Mouse (Mus musculus) R1 (cell line): ENCODE results near the gene Parp3.
"Not testable (repeated sequence)": the region's sequence is repeated elsewhere in the genome, so short reads cannot be mapped to it uniquely, and the experiment has no call there.

Experiments used
- DNase-seq: peaks from one replicate; pipeline ENCODE4 v3.0.0-alpha.2; 2018; ENCODE audit warnings: low read depth, low spot score

Gene Parp3

DNA sequence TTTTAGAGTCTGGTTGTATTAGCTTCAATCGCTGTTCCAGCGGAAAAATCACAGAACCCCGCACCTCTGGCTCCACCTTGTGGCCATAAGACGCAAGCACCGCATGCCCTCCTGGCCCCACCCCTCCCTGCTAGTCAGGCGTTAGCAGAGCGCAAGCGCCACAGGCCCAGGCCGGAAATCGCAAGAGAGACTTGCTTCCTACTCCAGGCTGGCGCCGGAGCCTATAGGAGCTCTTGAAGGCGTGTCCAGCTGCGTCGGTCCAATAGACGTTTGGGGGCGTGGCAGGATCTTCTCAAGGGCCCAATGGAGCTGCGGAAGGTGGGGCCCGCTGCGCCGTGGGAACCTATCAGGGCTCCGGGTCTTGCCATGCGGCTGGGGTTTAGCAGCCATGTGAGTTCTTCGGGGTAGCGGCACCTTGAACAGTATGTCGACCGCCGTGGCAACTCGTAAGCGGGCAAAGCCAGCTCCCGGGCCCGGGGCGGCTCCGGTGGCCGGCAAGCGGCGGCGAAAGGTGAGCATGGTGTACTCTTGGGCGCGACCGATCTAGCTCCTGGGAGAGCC, at the start of gene Parp3:
Gene Parp3 (minus strand): TSS at position 26 of the 561 bp plus-strand sequence.
- peak; percentile 100 for DNase-seq

DNA sequence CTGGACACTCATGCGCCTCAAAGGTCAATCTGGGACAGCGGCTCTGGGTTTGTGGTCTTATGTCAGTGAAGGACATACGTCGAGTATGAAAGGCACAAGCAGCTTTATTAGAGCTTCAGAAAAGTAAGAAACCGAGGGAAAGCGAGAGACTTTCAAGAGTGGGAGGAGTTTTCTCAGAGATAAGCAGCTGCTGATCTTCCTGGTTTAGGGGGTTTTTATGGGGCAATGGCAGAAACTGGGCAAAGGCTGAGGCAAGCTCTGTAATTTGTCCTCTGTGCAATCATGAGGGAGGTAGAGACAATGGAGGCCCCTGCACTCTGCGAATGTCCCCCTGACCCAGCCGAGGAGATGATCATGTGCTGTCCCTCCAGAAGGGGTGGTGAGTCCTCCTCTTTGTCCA, 43.2 kb upstream of the Parp3 start:
- DNase-seq, result no peak

DNA sequence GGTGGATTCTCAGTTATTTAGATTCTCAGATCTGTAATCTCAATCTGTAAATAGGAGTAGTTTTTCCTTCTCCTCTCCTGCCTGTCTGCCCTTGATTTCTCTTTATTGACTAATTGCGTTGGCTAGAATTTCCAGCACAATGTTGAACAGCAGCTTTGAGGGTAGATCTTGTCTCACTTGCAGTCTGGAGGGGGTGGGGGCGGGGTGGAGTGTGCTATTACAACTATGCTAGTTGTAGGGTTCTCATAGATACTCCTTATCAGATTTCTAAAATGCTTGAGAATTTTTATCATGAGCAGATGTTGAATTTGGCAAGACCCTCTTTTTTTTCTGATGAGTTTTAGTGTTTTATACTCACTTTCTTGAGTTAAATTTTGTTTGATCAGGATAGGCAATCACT, 42.7 kb upstream of the Parp3 start:
- DNase-seq, result no peak

DNA sequence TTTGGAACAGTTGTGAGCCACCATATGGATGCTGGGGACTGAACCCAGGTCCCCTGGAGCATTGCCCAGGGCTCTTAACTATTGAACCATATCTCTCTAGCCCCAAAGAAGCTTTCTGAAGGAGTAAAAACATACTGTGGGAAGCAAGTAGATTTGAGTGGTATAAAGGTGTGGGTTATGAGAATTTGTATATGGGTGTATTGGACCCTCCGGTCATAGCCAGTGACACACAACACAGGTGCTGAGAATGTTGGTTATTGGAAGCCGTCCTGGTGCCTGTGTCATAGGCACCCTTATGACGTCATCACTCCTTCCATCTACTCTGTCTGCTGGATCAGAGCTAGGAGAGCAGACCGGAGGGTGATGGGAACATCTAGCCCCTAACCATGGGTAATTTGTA, 37.5 kb upstream of the Parp3 start, which contains the start of gene Iqcf5:
Gene Iqcf5 (plus strand): TSS at position 301 of the 400 bp plus-strand sequence.
- no peak for DNase-seq

- DNase-seq, result no peak
Observed at GRCm38 (mm10) chr9:106513566-106513965, 36.8 kb upstream of the Parp3 start.

DNA sequence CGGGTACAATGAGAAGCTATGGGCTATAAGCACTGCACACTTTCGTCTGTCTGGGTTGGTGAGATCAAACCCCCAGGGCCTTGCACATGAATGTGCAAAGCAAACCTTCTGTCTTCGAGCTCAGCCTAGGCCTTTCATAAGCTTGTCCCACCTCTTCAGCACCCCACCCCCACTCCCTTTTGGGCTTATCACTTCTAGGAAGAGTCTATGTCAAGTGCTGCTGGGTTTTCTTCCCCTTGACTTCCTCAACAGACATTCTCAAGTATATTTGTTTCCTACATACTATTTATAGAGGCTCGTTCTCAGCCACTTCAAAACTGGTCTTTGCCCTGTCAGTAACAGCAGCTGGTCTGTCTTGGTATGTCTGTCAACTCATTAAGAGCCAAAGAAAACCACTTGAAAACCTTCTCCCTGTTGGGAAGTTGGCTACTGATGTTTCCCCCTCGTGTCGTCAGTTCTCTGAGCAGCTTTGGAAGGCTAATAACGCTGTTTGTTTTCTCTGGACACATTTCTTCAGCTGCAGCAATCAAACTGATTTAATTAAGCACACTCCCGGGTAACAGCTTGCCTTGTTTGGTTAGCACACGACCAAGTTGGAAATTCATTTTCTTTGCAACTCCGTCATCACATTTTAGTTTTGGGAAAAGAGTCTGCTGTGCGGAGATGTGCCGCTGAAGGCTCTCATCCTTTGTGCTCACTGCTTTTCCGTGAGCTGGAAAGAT, 36.1 kb upstream of the Parp3 start:
- no peak for DNase-seq

GRCm38 (mm10) chr9:106509356-106509755, 32.6 kb upstream of the Parp3 start:
- no peak for DNase-seq

DNA sequence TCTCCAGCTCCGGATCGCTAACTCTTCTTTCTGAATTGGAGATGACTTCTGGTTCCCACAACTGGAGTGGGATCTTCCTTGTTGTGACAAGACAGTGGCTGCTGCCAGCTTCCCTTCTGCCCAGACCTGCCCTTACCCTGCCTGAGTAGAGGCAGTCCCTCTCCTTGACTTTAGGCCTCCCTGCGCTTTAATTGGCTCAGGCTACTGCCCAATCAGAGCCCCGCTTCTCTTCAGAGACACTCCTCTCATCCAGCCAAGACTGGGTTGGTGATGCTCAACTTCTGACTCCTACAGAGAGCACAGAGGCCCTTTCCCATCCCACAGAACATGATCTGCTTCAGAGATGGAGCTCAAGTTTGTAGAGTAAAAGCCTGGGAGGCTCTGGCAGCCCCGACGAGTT, 27.5 kb upstream of the Parp3 start:
- DNase-seq, result peak; percentile 61

DNA sequence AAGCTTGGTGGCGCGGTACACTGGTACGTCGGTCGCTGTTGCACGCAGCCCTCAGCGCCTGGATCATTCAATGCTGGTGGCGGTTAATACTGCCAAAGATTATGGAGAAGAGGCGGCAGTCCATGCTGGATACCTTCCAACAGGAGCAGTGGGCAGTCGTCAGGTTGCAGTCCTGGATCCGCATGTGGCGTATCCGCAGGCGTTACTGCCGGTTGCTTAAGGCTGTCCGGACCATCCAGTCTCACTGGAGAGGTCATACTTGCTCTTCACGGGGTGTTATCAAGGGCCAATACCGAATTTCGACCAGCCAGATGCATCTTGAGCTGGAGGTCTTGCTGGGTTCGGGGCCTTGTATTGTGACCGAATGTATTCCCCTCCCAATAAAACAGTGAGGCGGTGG, 25.1 kb upstream of the Parp3 start:
- DNase-seq, result no peak

- DNase-seq, result no peak
Observed at GRCm38 (mm10) chr9:106499667-106500066, 22.9 kb upstream of the Parp3 start, which contains the start of gene Iqcf1. TSS of gene Iqcf1 (plus strand) at chr9:106499967.

- DNase-seq, result not testable (repeated sequence)
Observed at GRCm38 (mm10) chr9:106487602-106488001, 10.9 kb upstream of the Parp3 start.

DNA sequence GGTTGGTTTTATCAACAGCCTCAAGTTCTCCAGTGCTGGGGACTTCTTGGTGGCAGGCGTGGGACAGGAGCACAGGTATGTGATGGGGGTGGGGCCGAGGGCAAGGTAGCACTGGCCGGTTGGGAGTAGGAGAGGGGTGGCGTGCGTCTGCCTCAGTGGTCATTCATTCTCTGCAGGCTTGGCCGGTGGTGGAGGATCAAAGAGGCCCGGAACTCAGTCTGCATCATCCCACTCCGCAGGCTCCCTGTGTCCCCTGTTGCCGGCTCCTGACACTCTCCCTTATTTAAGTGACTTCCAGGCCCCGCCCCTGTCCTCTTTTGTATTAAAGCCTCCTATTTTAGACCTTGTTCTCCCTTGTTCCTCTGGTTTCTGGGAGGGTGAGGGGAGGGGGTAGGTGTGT, 8.3 kb upstream of the Parp3 start:
- DNase-seq, result no peak

GRCm38 (mm10) chr9:106483606-106484005, 6.9 kb upstream of the Parp3 start:
- no peak for DNase-seq

DNA sequence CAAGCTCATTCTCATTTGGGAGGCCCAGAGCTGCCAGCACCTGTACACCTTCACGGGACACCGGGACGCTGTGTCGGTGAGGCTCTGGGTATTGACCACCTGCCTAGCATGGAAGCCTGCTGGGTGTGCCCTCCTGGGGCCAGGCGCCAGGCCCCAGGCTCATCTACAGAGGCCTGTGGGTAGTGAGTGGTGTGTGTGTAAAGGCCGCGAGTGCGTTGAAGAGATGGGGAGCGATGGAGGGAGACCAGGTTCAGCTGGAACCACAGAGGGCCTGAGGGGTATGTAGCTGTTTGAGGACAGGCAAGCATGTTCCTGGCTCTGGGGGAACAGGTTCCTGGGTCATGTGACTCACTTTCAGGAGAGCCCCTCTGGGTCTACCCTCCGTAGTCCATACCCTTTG, 6.4 kb upstream of the Parp3 start:
- no peak for DNase-seq

DNA sequence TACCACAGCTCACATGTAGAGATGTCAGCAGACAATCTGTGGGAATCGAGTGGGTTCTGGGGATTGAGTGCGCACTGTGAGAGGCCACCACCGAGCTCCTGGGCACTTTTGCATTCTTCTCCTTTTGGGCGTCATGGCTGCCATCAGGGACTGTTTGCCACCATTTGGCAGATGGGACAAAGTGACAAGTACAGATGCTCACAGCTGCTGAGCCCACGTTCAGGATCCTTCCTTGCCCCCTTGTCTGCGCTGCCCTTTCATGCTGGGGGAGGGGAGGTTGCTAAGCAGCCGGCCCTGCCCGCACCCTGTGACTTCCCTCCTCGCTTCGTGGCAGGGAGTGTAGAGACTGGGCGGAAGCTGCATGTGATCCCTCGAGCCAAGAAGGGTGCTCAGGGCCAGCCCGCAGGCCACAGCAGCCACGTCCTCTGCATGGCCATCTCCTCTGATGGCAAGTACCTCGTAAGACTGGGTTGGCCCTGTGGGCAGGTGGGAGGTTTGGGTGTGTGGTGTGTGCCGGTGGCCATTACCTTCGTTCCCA, 5.9 kb upstream of the Parp3 start:
- DNase-seq, result no peak

- DNase-seq, result no peak
Observed at GRCm38 (mm10) chr9:106481676-106482075, 4.9 kb upstream of the Parp3 start.

DNA sequence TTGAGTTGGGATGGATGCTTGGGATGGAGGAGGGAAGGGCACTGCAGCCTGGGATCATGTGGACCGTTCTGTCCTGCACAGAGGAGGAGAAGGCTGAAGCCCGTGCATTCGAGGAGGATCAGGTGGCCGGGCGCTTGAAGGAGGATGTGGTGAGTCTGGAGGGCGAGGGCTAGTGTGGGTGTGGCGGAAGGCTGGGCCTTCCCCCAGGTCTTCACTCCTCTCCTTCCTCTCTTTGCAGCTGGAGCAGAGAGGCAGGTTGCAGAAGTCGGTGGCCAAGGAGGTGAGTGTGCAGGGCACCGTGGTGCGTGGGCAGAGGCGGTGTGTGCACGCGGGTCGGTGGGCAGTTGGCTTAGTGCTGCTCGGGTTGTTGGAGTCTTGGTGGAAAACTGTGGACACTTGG, 4.3 kb upstream of the Parp3 start:
- no peak for DNase-seq

GRCm38 (mm10) chr9:106480541-106480940, 3.8 kb upstream of the Parp3 start:
- no peak for DNase-seq

DNA sequence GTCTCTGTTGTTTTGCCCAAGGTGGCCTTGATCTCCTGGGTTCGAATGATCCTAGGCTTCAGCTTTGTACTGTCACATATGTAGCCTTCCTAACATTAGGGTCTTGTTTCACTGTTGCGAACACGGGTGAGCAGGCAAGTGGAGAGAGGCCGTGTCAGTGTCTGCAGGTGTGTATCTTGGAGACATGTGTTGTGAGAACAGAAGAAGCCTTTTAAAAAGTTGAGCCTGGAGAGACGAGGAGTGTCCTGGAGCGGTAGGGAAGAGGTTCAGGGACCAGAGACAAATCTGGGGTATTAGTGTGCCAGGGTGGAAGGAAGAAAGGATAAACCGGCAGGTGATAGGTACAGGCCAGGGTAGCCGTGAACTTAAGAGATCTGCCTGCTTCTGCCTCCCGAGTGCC, 1.4 kb upstream of the Parp3 start:
- DNase-seq, result no peak

- DNase-seq, result no peak
Observed at GRCm38 (mm10) chr9:106477649-106478048, 900 bp upstream of the Parp3 start.

DNA sequence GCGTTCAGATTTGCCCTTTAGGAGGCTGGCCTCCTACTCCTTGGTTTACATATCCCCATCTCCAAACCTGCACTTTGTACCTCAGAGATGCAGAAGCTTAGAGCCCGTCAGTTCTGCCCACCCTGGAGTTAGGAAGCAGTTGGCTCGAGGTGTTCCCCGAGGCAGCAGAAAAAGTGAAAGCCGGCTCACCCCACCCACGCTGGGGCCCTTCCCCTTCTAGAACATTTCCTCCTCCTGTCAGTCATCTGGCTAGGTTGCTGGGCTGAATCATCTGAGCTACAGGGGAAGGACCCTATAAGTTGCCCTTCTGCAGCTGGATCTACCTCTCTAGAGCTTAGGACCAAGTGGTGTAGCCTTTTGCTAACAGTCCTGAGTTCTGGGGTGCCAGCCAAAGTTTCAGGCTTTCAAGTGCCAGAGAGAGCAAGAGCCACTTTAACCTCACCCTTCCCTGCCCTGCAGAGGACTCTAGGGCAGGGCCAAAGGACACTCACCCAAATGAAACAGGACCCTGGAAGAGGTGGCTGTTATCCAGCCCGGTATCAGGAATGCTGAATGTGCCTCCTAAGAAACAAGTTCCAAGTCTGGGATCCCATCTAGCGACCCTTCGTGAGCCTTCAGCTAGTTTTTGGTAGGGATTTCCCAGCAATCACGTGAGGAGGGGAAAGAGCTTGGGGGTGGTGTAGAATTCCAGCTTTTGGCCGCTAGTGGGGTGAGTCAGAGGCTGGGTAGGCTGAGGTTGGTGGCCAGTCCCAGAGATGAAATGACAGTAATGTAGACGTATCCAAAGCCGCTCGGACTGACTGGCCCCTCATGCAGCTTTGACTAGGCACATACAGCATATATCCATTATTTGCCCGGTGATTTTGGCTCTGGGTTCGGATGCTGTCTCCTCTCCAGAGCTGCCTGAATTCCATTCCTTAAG, 486 bp downstream of the Parp3 start:
- DNase-seq, result peak; percentile 69

- DNase-seq, result no peak
Observed at GRCm38 (mm10) chr9:106475663-106476001, 1.1 kb downstream of the Parp3 start, which contains the start of gene Rrp9. TSS of gene Rrp9 (plus strand) at chr9:106475963.
